Mouse (Mus musculus) ES-E14 (cell line): Measurements from ENCODE around the gene Mysm1. TPM values are rescaled to one million over a fixed set of nuclear protein-coding genes. Genes with fewer than 3 reads are reported as not detected.

Experiments used
- DNase-seq: peaks from one replicate; pipeline ENCODE4 v3.0.0-alpha.2; 2013; ENCODE audit warnings: low read depth, low spot score
- H3K27ac ChIP-seq: 2 replicates; pipeline ENCODE4 v1.5.1; 2012; ENCODE audit warnings: low read depth, mild to moderate bottlenecking, low read length, moderate library complexity, mixed read lengths; ENCODE audit not compliant: poor library complexity, insufficient read depth, severe bottlenecking
- H3K36me3 ChIP-seq: 2 replicates; pipeline ENCODE4 v1.6.1; 2012; ENCODE audit warnings: mild to moderate bottlenecking, low read length, moderate library complexity, mixed read lengths; ENCODE audit not compliant: control insufficient read depth, poor library complexity, insufficient read depth, severe bottlenecking
- H3K4me1 ChIP-seq, 2 experiments: fragments of 150-350 bp in 1 of 2; sonication (generic) in 1 of 2; 2 replicates each; pipeline ENCODE4 v1.6.1; 2012; ENCODE audit warnings: low read length in 2 of 2, mild to moderate bottlenecking in 1 of 2, mixed read lengths in 1 of 2; ENCODE audit not compliant: control insufficient read depth in 2 of 2, insufficient read depth in 2 of 2, poor library complexity in 1 of 2
- H3K4me3 ChIP-seq, 2 experiments: fragments of 150-350 bp in 1 of 2; sonication (generic) in 1 of 2; 2 replicates each; pipeline ENCODE4 v1.5.1; 2012; ENCODE audit warnings: low read length in 2 of 2, low read depth in 1 of 2, mild to moderate bottlenecking in 1 of 2, mixed read lengths in 1 of 2; ENCODE audit not compliant: insufficient read depth in 1 of 2, poor library complexity in 1 of 2, severe bottlenecking in 1 of 2
- H3K9ac ChIP-seq: 2 replicates; pipeline ENCODE4 v1.6.1; 2012; ENCODE audit warnings: low read depth, mild to moderate bottlenecking, low read length, mixed read lengths; ENCODE audit not compliant: poor library complexity, insufficient read depth, severe bottlenecking
- H3K9me3 ChIP-seq: fragments of 150-350 bp; sonication (generic); 2 replicates; pipeline ENCODE4 v1.6.1; 2012; ENCODE audit warnings: low read depth, mild to moderate bottlenecking, low read length; ENCODE audit not compliant: control insufficient read depth, insufficient read depth
- CHD2 ChIP-seq: IDR thresholded peaks from 2 replicates; pipeline ENCODE4 v1.6.1; 2014; ENCODE audit warnings: mild to moderate bottlenecking, low read depth, low read length, inconsistent platforms
- HCFC1 ChIP-seq: IDR thresholded peaks from 2 replicates; pipeline ENCODE4 v1.6.1; 2012; ENCODE audit warnings: low read length, inconsistent platforms, borderline replicate concordance; ENCODE audit not compliant: insufficient read depth
- MAFK ChIP-seq: IDR thresholded peaks from 2 replicates; pipeline ENCODE4 v1.6.1; 2014; ENCODE audit warnings: mild to moderate bottlenecking, low read depth, low read length, inconsistent platforms; ENCODE audit not compliant: insufficient read depth
- ZC3H11A ChIP-seq: IDR thresholded peaks from 2 replicates; pipeline ENCODE4 v1.6.1; 2012; ENCODE audit warnings: low read depth, mild to moderate bottlenecking, inconsistent platforms, low read length, borderline replicate concordance
- ZNF384 ChIP-seq: IDR thresholded peaks from 2 replicates; pipeline ENCODE4 v1.6.1; 2012; ENCODE audit warnings: low read depth, low read length, inconsistent platforms
- in situ Hi-C, 2 experiments: fragments of 600-800 bp; cut with MboI; formaldehyde crosslinking; loops; one replicate each; pipeline ENCODE4 v1.15.1; 2025; ENCODE audit warnings: low sequenced_read_pairs in 2 of 2, inconsistent platforms in 1 of 2; ENCODE audit not compliant: unreplicated experiment in 2 of 2
- total RNA-seq: library from RNA; depleted of rRNA; stranded (reverse); fragments of 300-350 nt; gene quantifications from 2 replicates; pipeline ENCODE4 v1.2.3, GENCODE M21; 2012

Mysm1 gene
- total RNA-seq, 1 experiment: 36.5 TPM

GRCm38 (mm10) chr4:95000147-95000546 is 21.2 kb upstream of the Mysm1 start:
- DNase-seq: no peak
- Histone ChIP-seq H3K4me3 (no peak overlapping the region), H3K36me3 (no peaks in the 10 kb centered on the region), H3K27ac (no peak overlapping the region), H3K4me1 (no peaks in the 10 kb centered on the region), H3K9ac (no peak overlapping the region), H3K9me3 (no peaks in the 10 kb centered on the region)
- in situ Hi-C loops: loop anchor here (25.0 kb wide), 2 partner anchors 887 to 912 kb away; no protein-coding TSS in a partner anchor
- TF ChIP-seq ZC3H11A (no peak), CHD2 (no peak), MAFK (no peak), ZNF384 (no peak), HCFC1 (no peak)

GRCm38 (mm10) chr4:94999249-94999648 is 20.3 kb upstream of the Mysm1 start:
- Histone ChIP-seq H3K36me3 (no peaks in the 10 kb centered on the region), H3K9me3 (no peaks in the 10 kb centered on the region), H3K9ac (no peak overlapping the region), H3K27ac (no peak overlapping the region), H3K4me3 (no peak overlapping the region), H3K4me1 (no peaks in the 10 kb centered on the region)
- TF ChIP-seq ZNF384: no peak
- TF ChIP-seq HCFC1: no peak
- no peak for TF ChIP-seq CHD2
- TF ChIP-seq ZC3H11A: no peak
- TF ChIP-seq MAFK: no peak
- in situ Hi-C loops: no loop called here
- no peak for DNase-seq

GRCm38 (mm10) chr4:94995862-94996261 is 17.0 kb upstream of the Mysm1 start:
- DNase-seq: no peak
- TF ChIP-seq MAFK: no peak
- TF ChIP-seq ZC3H11A: no peak
- no peak for TF ChIP-seq CHD2
- no peak for TF ChIP-seq HCFC1
- no peak for TF ChIP-seq ZNF384
- Histone ChIP-seq H3K36me3 (no peaks in the 10 kb centered on the region), H3K9me3 (no peaks in the 10 kb centered on the region), H3K27ac (no peak overlapping the region), H3K9ac (no peak overlapping the region), H3K4me3 (no peak overlapping the region), H3K4me1 (no peaks in the 10 kb centered on the region)
- in situ Hi-C loops: no loop called here

DNA sequence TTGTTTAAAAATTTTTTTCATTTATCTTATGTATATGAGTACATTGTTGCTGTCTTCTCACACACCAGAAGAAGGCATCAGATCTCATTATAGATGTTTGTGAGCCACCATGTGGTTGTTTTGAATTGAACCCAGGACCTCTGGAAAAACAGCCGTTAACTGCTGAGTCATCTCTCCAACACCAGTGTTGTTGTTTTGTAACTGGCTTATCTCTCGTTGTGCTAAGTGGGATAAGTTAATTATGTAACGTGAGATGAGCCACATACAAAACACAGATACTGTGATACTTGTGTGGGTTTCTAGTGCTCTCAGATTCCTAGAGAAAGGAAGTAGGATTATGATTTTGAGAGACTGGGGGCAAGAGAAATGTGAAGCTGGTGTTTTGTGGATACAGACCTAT is 11.3 kb upstream of the Mysm1 start:
- H3K27ac ChIP-seq: no peak overlapping the region
- no peak overlapping the region for H3K4me3 ChIP-seq
- no peak overlapping the region for H3K9ac ChIP-seq
- in situ Hi-C loops: no loop called here
- no peak for DNase-seq
- peak; percentile 60; the same call in 1 of the 2 replicates for TF ChIP-seq MAFK
- TF ChIP-seq ZNF384: no peak
- no peak for TF ChIP-seq HCFC1
- no peak for TF ChIP-seq CHD2
- no peak for TF ChIP-seq ZC3H11A
- no peaks in the 10 kb centered on the region for H3K36me3 ChIP-seq
- no peaks in the 10 kb centered on the region for H3K4me1 ChIP-seq
- H3K9me3 ChIP-seq: no peaks in the 10 kb centered on the region

GRCm38 (mm10) chr4:94987725-94988124 is 8.8 kb upstream of the Mysm1 start:
- Histone ChIP-seq H3K27ac (no peak overlapping the region), H3K9me3 (no peaks in the 10 kb centered on the region), H3K4me1 (no peaks in the 10 kb centered on the region), H3K4me3 (no peak overlapping the region), H3K9ac (no peak overlapping the region), H3K36me3 (no peaks in the 10 kb centered on the region)
- in situ Hi-C loops: no loop called here
- peak; percentile 21 for DNase-seq
- TF ChIP-seq CHD2 (no peak), ZC3H11A (no peak), ZNF384 (no peak), HCFC1 (no peak), MAFK (no peak)
